Mouse (Mus musculus): ENCODE results near the gene Aar2.

DNA sequence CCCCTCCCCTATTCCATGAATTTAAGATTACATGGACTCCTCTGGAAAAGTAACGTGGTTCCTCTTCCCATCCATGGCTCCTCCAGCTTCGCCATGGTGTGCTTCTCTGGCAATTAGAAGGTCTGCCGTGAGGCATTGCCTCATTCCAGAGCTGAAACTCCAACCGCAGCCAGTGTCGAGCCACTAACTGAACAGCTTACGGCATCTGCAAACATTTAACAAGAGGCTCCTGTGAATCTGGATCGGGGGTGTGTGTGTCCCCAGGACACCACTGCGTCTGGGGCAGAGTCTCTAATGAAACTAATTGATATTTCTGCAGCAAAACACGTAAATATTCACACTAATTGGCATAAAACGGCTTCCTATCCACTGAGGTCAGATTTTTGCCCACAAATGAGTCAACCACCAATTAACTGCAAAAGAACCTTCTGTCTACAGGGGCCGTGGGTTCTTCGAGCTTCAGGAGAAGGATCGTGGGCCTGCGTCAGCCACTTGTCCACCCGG is 47.7 kb downstream of the Aar2 start:
- TF ChIP-seq CTCF (IDR thresholded peaks at IDR 0.05), result no peak
- no peak for TF ChIP-seq EP300 (IDR thresholded peaks at IDR 0.05)

Data from lung, postnatal 0 days (tissue).